Mouse (Mus musculus) left cerebral cortex, postnatal 36 days (tissue): ENCODE results near the gene Rdh16f2. TPM values are rescaled to one million over a fixed set of nuclear protein-coding genes. Genes with fewer than 3 reads are reported as not detected.

ENCODE experiments used
- total RNA-seq, 2 experiments: library from RNA; stranded (reverse); gene quantifications; 2 replicates each; pipeline ENCODE4 v1.2.3; 2021

The Rdh16f2 gene
- total RNA-seq, 2 experiments from 2014 or later: not detected

Other genes starting within 250 kb of the Rdh16f2 start
- gene Lrp1, start 245.3 kb upstream of the Rdh16f2 start, total RNA-seq: 100 to 1,000 TPM; 285 to 320 TPM
- gene Stat6, start 223.5 kb upstream of the Rdh16f2 start, total RNA-seq: 10 to 100 TPM in 1 of 2 experiments, 1 to 10 TPM in 1; 9.0 to 12.7 TPM
- gene Nemp1, start 199.6 kb upstream of the Rdh16f2 start, total RNA-seq: 1 to 10 TPM; 3.5 to 3.9 TPM
- gene Nab2, start 197.9 kb upstream of the Rdh16f2 start, total RNA-seq: 10 to 100 TPM; 39.7 to 40.5 TPM
- gene Myo1a, start 161.3 kb upstream of the Rdh16f2 start, total RNA-seq: under 1 TPM; 0.49 to 0.59 TPM
- gene Tac2, start 142.0 kb upstream of the Rdh16f2 start, total RNA-seq: 10 to 100 TPM; 15.5 to 17.5 TPM
- gene Zbtb39, start 126.9 kb upstream of the Rdh16f2 start, total RNA-seq: 1 to 10 TPM; 8.8 to 9.6 TPM
- 1 to 10 TPM; 1.5 to 1.6 TPM for gene Gpr182, start 114.7 kb upstream of the Rdh16f2 start, total RNA-seq
- under 1 TPM; 0.15 to 0.36 TPM for gene Rdh1, start 106.8 kb upstream of the Rdh16f2 start, total RNA-seq
- under 1 TPM; 0.57 to 0.66 TPM for gene Rdh16f1, start 106.7 kb upstream of the Rdh16f2 start, total RNA-seq
- not detected for gene Rdh9, start 90.1 kb upstream of the Rdh16f2 start, total RNA-seq
- under 1 TPM; 0.16 to 0.20 TPM for gene Rdh16, start 65.3 kb upstream of the Rdh16f2 start, total RNA-seq
- not detected for gene Rdh19, start 16.5 kb upstream of the Rdh16f2 start, total RNA-seq
- not detected for gene Rdh7, start 22.3 kb downstream of the Rdh16f2 start, total RNA-seq
- not detected for gene Sdr9c7, start 32.0 kb downstream of the Rdh16f2 start, total RNA-seq
- gene Hsd17b6, start 141.1 kb downstream of the Rdh16f2 start, total RNA-seq: not detected
- gene Prim1, start 148.7 kb downstream of the Rdh16f2 start, total RNA-seq: 1 to 10 TPM; 6.7 to 7.2 TPM
- 100 to 1,000 TPM; 292 to 297 TPM for gene Naca, start 169.1 kb downstream of the Rdh16f2 start, total RNA-seq
- gene Ptges3, start 192.5 kb downstream of the Rdh16f2 start, total RNA-seq: 100 to 1,000 TPM; 120 to 131 TPM
- 1,000 to 10,000 TPM; 1,550 to 1,901 TPM for gene Atp5b, start 216.8 kb downstream of the Rdh16f2 start, total RNA-seq
- gene Baz2a, start 225.1 kb downstream of the Rdh16f2 start, total RNA-seq: 10 to 100 TPM; 31.6 to 44.5 TPM